Mouse (Mus musculus): ENCODE results near the gene Kazn. TPM values are rescaled to one million over a fixed set of nuclear protein-coding genes. Genes with fewer than 3 reads are reported as not detected.

Kazn gene
- polyA plus RNA-seq, 1 experiment = 60.3 TPM

DNA sequence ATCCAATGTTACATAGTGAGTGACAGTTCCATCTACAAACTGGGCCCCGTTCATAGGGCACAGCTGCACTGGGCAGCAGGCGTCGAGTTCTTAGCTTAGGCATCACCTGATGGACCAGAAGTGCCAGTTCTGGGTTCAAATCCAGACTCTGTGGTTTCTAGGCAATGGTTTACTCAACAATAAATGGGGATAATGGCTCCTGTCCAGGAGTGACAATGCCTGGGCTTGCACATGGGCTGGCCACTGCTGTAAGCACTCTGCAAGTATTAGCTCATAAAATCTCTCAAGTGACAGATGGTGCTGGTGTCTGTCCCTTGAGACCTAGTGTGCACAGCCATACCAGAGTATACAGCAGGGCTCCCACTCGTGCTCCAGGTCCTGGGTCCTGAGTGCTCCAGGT, 66.3 kb downstream of the Kazn start:
- H3K4me3 ChIP-seq (ENCODE audit: insufficient read depth, low read length) = no peak overlapping the region

GRCm38 (mm10) chr4:142171788-142172497, 67.3 kb downstream of the Kazn start:
- Histone ChIP-seq H3K4me1 (ENCODE audit: control insufficient read depth, insufficient read depth, low read length) (no peaks in the 10 kb centered on the region), H3K4me3 (ENCODE audit: insufficient read depth, low read length) (no peak overlapping the region), H3K27ac (ENCODE audit: insufficient read depth, low read length) (no peak overlapping the region)
- TF ChIP-seq CTCF (IDR thresholded peaks at IDR 0.05; ENCODE audit: extremely low read depth, insufficient read depth, low read length) = no peak

More for the DNA sequence above, 66.3 kb downstream of the Kazn start:
- TF ChIP-seq CTCF (IDR thresholded peaks at IDR 0.05; ENCODE audit: extremely low read depth, insufficient read depth, low read length) (no peak), POLR2A (IDR thresholded peaks at IDR 0.05; ENCODE audit: extremely low read depth, insufficient read depth, low read length) (no peak)
- Histone ChIP-seq H3K27ac (ENCODE audit: insufficient read depth, low read length) (no peak overlapping the region), H3K4me1 (ENCODE audit: control insufficient read depth, insufficient read depth, low read length) (no peaks in the 10 kb centered on the region)

GRCm38 (mm10) chr4:142170882-142171768, 68.1 kb downstream of the Kazn start:
- H3K27ac ChIP-seq (ENCODE audit: insufficient read depth, low read length) = no peak overlapping the region
- no peak overlapping the region for H3K4me3 ChIP-seq (ENCODE audit: insufficient read depth, low read length)
- H3K4me1 ChIP-seq (ENCODE audit: control insufficient read depth, insufficient read depth, low read length) = no peaks in the 10 kb centered on the region
- TF ChIP-seq CTCF (IDR thresholded peaks at IDR 0.05; ENCODE audit: extremely low read depth, insufficient read depth, low read length) = no peak
- no peak for TF ChIP-seq POLR2A (IDR thresholded peaks at IDR 0.05; ENCODE audit: extremely low read depth, insufficient read depth, low read length)

GRCm38 (mm10) chr4:142169636-142170035, 69.6 kb downstream of the Kazn start:
- Histone ChIP-seq H3K4me3 (ENCODE audit: insufficient read depth, low read length) (no peak overlapping the region), H3K27ac (ENCODE audit: insufficient read depth, low read length) (no peak overlapping the region), H3K4me1 (ENCODE audit: control insufficient read depth, insufficient read depth, low read length) (no peaks in the 10 kb centered on the region)
- TF ChIP-seq CTCF (IDR thresholded peaks at IDR 0.05; ENCODE audit: extremely low read depth, insufficient read depth, low read length) (no peak), POLR2A (IDR thresholded peaks at IDR 0.05; ENCODE audit: extremely low read depth, insufficient read depth, low read length) (no peak)

GRCm38 (mm10) chr4:142168352-142168751, 70.8 kb downstream of the Kazn start:
- H3K27ac ChIP-seq (ENCODE audit: insufficient read depth, low read length) = no peak overlapping the region
- TF ChIP-seq CTCF (IDR thresholded peaks at IDR 0.05; ENCODE audit: extremely low read depth, insufficient read depth, low read length) (no peak), POLR2A (IDR thresholded peaks at IDR 0.05; ENCODE audit: extremely low read depth, insufficient read depth, low read length) (no peak)

DNA sequence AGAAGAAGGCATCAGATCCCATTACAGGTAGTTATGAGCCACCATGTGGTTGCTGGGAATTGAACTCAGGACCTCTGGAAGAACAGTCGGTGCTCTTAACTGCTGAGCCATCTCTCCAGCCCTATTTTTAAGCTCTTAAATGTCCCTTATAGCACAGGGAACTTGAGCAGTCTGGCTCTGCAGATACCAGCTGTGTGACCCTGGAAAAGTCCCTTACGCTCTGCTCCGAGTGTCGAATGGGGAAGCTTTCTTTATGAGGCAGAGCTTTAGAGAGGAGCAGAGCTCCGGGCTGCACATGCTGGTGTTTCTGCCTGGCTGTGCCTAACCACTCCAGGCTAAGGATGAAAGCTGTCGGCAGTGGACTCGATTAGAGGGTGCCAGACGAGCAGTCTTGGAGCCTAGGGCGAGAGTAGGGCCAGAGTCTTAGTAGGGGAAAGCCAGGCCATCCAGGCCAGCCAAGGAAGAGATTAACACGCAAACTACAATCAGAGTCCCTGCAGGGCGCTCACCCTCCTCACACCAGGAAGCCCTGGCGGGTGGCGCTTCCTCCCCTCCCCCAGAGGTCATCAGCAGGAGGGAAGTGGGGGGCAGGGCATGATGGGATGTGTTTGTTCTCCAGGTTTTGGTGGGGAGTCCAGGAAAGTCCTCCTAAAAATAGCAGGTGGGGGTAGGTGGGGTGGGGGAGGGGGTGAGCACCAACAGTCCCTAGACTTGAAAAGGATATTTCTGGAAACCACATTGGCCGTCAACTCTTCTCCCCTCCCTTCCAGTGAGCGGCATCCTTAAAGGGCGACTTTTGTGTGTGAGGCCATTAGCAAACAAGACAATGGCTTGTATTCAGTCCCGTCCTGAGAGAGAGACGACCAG, 73.1 kb downstream of the Kazn start:
- no peak overlapping the region for H3K4me3 ChIP-seq (ENCODE audit: insufficient read depth, low read length)
- TF ChIP-seq CTCF (IDR thresholded peaks at IDR 0.05; ENCODE audit: extremely low read depth, insufficient read depth, low read length) (no peak), POLR2A (IDR thresholded peaks at IDR 0.05; ENCODE audit: extremely low read depth, insufficient read depth, low read length) (no peak)
- no peaks in the 10 kb centered on the region for H3K4me1 ChIP-seq (ENCODE audit: control insufficient read depth, insufficient read depth, low read length)
- peak overlapping the region; percentile 94; the same call in 1 of the 2 replicates for H3K27ac ChIP-seq (ENCODE audit: insufficient read depth, low read length)

More at GRCm38 (mm10) chr4:142168352-142168751, 70.8 kb downstream of the Kazn start:
- Histone ChIP-seq H3K4me1 (ENCODE audit: control insufficient read depth, insufficient read depth, low read length) (no peaks in the 10 kb centered on the region), H3K4me3 (ENCODE audit: insufficient read depth, low read length) (no peak overlapping the region)

DNA sequence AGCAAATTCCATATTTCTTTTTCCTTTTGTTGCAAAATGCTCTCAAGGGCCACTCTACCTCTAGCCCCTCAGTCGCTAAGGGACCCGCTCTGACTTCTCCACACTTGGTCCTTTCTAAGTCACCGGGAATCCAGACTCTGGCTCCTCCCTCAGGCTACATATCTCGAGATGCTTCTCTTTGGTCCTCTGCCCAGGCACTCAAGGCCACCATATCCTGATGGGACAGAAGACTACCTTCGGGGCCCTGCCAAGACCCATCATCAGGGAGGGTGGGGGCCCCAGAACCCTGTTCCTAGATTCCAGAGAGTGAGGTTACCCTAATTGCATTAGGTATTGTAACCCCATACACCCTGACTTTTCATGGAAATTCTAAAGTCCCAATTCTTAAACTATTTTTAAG, 73.8 kb downstream of the Kazn start:
- TF ChIP-seq CTCF (IDR thresholded peaks at IDR 0.05; ENCODE audit: extremely low read depth, insufficient read depth, low read length) = no peak
- no peak for TF ChIP-seq POLR2A (IDR thresholded peaks at IDR 0.05; ENCODE audit: extremely low read depth, insufficient read depth, low read length)
- no peaks in the 10 kb centered on the region for H3K4me1 ChIP-seq (ENCODE audit: control insufficient read depth, insufficient read depth, low read length)
- no peak overlapping the region for H3K4me3 ChIP-seq (ENCODE audit: insufficient read depth, low read length)
- H3K27ac ChIP-seq (ENCODE audit: insufficient read depth, low read length) = no peak overlapping the region

DNA sequence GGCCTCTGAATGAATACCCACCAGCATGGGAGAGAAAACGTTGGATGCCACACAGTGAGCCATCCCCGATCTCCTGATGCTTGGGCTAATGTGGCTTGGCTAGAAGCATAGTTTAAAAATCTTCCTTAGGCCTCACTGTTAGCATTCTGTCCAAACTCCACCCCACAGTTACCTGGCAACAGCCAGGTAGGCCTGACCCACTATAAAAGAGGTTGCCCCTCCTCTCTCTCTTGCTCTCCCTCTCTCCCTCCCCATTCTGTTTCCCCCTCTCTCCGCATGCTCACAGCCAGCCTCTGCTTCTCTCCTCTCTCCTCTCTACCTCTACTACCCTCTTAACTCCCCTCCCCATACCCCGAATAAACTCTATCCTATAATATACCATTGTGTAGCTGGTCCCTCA, 74.8 kb downstream of the Kazn start:
- TF ChIP-seq POLR2A (IDR thresholded peaks at IDR 0.05; ENCODE audit: extremely low read depth, insufficient read depth, low read length) (no peak), CTCF (IDR thresholded peaks at IDR 0.05; ENCODE audit: extremely low read depth, insufficient read depth, low read length) (no peak)
- Histone ChIP-seq H3K4me1 (ENCODE audit: control insufficient read depth, insufficient read depth, low read length) (no peaks in the 10 kb centered on the region), H3K4me3 (ENCODE audit: insufficient read depth, low read length) (no peak overlapping the region), H3K27ac (ENCODE audit: insufficient read depth, low read length) (no peak overlapping the region)

GRCm38 (mm10) chr4:142163862-142164261, 75.3 kb downstream of the Kazn start:
- Histone ChIP-seq H3K27ac (ENCODE audit: insufficient read depth, low read length) (no peak overlapping the region), H3K4me1 (ENCODE audit: control insufficient read depth, insufficient read depth, low read length) (no peaks in the 10 kb centered on the region), H3K4me3 (ENCODE audit: insufficient read depth, low read length) (no peak overlapping the region)
- TF ChIP-seq POLR2A (IDR thresholded peaks at IDR 0.05; ENCODE audit: extremely low read depth, insufficient read depth, low read length) (no peak), CTCF (IDR thresholded peaks at IDR 0.05; ENCODE audit: extremely low read depth, insufficient read depth, low read length) (no peak)

Data from cortical plate, adult 2 months (tissue).